Mouse (Mus musculus): ENCODE results near the gene Pde6b.

DNA sequence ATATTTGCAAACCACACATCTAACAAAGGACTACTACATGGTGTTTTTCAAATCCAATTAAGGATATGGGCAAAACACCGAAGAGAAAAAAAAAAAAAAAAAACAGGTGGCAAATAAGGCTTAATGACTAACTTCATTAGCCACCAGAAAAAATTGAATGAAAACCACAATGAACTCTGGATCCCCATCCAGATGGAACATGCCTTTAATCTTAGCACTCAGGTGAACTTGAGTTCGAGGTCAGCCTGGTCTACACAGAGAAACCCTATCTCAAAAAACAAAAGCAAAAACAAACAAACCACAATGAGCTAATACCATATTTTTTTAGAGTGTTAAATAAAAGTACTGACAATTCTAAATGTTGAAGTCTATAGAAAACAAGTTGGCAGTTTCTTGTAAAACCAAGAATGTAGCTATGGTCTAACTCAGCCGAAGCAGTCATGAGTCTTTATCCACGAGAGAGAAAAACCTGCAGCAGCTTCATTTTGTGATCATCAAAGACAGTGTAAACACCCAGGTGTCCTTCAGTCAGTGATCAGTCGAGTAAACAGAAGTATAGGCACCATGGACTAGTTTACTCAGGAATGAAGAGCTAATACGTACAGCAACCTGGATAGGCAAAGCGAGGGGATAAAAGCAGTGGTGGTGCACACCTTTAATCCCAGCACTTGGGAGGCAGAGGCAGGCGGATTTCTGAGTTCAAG is 62.8 kb downstream of the Pde6b start:
- TF ChIP-seq GATA1 (IDR thresholded peaks at IDR 0.05; ENCODE audit: low read length) (no peak), TAL1 (IDR thresholded peaks at IDR 0.05; ENCODE audit: low read length) (no peak)

Data from erythroblast, embryonic 14.5 days (primary cell).